Mouse (Mus musculus): Measurements from ENCODE around the gene Sync.

DNA sequence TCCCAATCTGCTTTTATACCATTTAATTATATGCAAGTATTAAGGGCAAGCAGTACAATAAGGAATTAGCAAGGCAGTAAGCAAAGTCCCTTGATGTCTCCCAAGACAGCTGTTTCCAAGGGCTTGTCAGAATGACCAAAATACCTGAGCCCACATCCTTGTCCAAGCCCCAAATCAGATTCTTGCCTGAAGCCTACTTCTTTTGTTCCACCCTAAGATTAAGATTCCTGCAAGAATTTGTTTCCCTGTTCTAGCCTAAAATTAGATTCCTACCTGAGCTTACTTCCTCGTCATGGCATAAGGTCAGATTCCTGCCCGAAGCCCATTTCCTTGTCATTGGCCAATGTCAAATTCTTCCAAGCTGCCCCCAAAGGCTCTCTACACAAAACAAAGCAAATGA lies 2.7 kb upstream of the Sync start:
- TF ChIP-seq CTCF (IDR thresholded peaks at IDR 0.05; ENCODE audit: control insufficient read depth, insufficient read depth, insufficient replicate concordance, low read depth, low read length): no peak
- no peak for TF ChIP-seq POLR2A (IDR thresholded peaks at IDR 0.05; ENCODE audit: control insufficient read depth, low read depth, low read length)
